Mouse (Mus musculus): ENCODE measurements around the gene Rps27. TPM values are rescaled to one million over a fixed set of nuclear protein-coding genes. Genes with fewer than 3 reads are reported as not detected.

Gene Rps27
- total RNA-seq, 1 experiment from 2014 or later: 4,490 TPM

- no peak for ATAC-seq (replicated peaks; ENCODE audit: low read depth, poor library complexity, severe bottlenecking)
These were observed 27.8 kb upstream of the Rps27 start for GRCm38 (mm10) chr3:90241251-90241650.

- peak; percentile 97 for ATAC-seq (replicated peaks; ENCODE audit: low read depth, poor library complexity, severe bottlenecking)
These were observed 18.3 kb upstream of the Rps27 start, which contains the start of gene Jtb for GRCm38 (mm10) chr3:90231507-90232333. TSS of gene Jtb (plus strand) at chr3:90231597.

GRCm38 (mm10) chr3:90231075-90231474 is 17.6 kb upstream of the Rps27 start:
- peak; percentile 40 for ATAC-seq (replicated peaks; ENCODE audit: low read depth, poor library complexity, severe bottlenecking)

GRCm38 (mm10) chr3:90224331-90224730 is 10.9 kb upstream of the Rps27 start:
- ATAC-seq (replicated peaks; ENCODE audit: low read depth, poor library complexity, severe bottlenecking): no peak

- ATAC-seq (replicated peaks; ENCODE audit: low read depth, poor library complexity, severe bottlenecking): 0 out of 2 replicates have a peak, but pooled peaks have one; percentile 7
These were observed 9.5 kb upstream of the Rps27 start for GRCm38 (mm10) chr3:90222941-90223340.

- no peak for ATAC-seq (replicated peaks; ENCODE audit: low read depth, poor library complexity, severe bottlenecking)
These were observed 9.0 kb upstream of the Rps27 start for GRCm38 (mm10) chr3:90222455-90222854.

- ATAC-seq (replicated peaks; ENCODE audit: low read depth, poor library complexity, severe bottlenecking): no peak
These were observed 7.7 kb upstream of the Rps27 start for GRCm38 (mm10) chr3:90221123-90221522.

- peak; percentile 60 for ATAC-seq (replicated peaks; ENCODE audit: low read depth, poor library complexity, severe bottlenecking)
These were observed 7.1 kb upstream of the Rps27 start for GRCm38 (mm10) chr3:90220531-90220951.

- peak; percentile 60 for ATAC-seq (replicated peaks; ENCODE audit: low read depth, poor library complexity, severe bottlenecking)
These were observed 6.6 kb upstream of the Rps27 start for GRCm38 (mm10) chr3:90220088-90220487.

- ATAC-seq (replicated peaks; ENCODE audit: low read depth, poor library complexity, severe bottlenecking): no peak
These were observed 2.5 kb upstream of the Rps27 start for GRCm38 (mm10) chr3:90215825-90216380.

GRCm38 (mm10) chr3:90213956-90214684 is 669 bp upstream of the Rps27 start:
- no peak for ATAC-seq (replicated peaks; ENCODE audit: low read depth, poor library complexity, severe bottlenecking)

- no peak for ATAC-seq (replicated peaks; ENCODE audit: low read depth, poor library complexity, severe bottlenecking)
These were observed 728 bp downstream of the Rps27 start for GRCm38 (mm10) chr3:90212723-90213122.

- no peak for ATAC-seq (replicated peaks; ENCODE audit: low read depth, poor library complexity, severe bottlenecking)
These were observed 1.7 kb downstream of the Rps27 start for GRCm38 (mm10) chr3:90211475-90212398.

GRCm38 (mm10) chr3:90209908-90210566 is 3.4 kb downstream of the Rps27 start:
- ATAC-seq (replicated peaks; ENCODE audit: low read depth, poor library complexity, severe bottlenecking): no peak

- ATAC-seq (replicated peaks; ENCODE audit: low read depth, poor library complexity, severe bottlenecking): no peak
These were observed 4.8 kb downstream of the Rps27 start for GRCm38 (mm10) chr3:90208662-90209061.

GRCm38 (mm10) chr3:90204582-90204981 is 8.9 kb downstream of the Rps27 start:
- ATAC-seq (replicated peaks; ENCODE audit: low read depth, poor library complexity, severe bottlenecking): no peak

- ATAC-seq (replicated peaks; ENCODE audit: low read depth, poor library complexity, severe bottlenecking): no peak
These were observed 9.8 kb downstream of the Rps27 start for GRCm38 (mm10) chr3:90203619-90204018.

GRCm38 (mm10) chr3:90202884-90203283 is 10.6 kb downstream of the Rps27 start:
- ATAC-seq (replicated peaks; ENCODE audit: low read depth, poor library complexity, severe bottlenecking): no peak

- no peak for ATAC-seq (replicated peaks; ENCODE audit: low read depth, poor library complexity, severe bottlenecking)
These were observed 15.9 kb downstream of the Rps27 start for GRCm38 (mm10) chr3:90197548-90197947.
